Mouse (Mus musculus) stomach, embryonic 15.5 days (tissue): ENCODE data around the gene Cd36. TPM values are rescaled to one million over a fixed set of nuclear protein-coding genes. Genes with fewer than 3 reads are reported as not detected.

Source experiments
- ATAC-seq: fragments of 200-750 bp; cut with Nextera tagmentation; 2 replicates; pipeline ENCODE4 v1.8.0; 2017; ENCODE audit warnings: low read depth, moderate number of reproducible peaks, moderate TSS enrichment; ENCODE audit not compliant: insufficient read depth, low FRiP score
- H3K27ac ChIP-seq: fragments of 300-500 bp; sonication (generic); 2 replicates; pipeline ENCODE4 v1.5.1; 2015; ENCODE audit warnings: mild to moderate bottlenecking, inconsistent platforms
- H3K27me3 ChIP-seq: fragments of 300-500 bp; sonication (generic); replicated peaks from 2 replicates; pipeline ENCODE4 v1.6.1; 2015; ENCODE audit warnings: inconsistent platforms
- H3K36me3 ChIP-seq: fragments of 300-500 bp; sonication (generic); 2 replicates; pipeline ENCODE4 v1.6.1; 2015; ENCODE audit warnings: inconsistent platforms
- H3K4me1 ChIP-seq: fragments of 300-500 bp; sonication (generic); 2 replicates; pipeline ENCODE4 v1.6.1; 2015; ENCODE audit warnings: inconsistent platforms
- H3K4me2 ChIP-seq: fragments of 300-500 bp; sonication (generic); 2 replicates; pipeline ENCODE4 v1.6.1; 2015; ENCODE audit warnings: mild to moderate bottlenecking, inconsistent platforms
- H3K4me3 ChIP-seq: fragments of 300-500 bp; sonication (generic); replicated peaks from 2 replicates; pipeline ENCODE4 v1.5.1; 2015; ENCODE audit warnings: inconsistent platforms
- H3K9ac ChIP-seq: fragments of 300-500 bp; sonication (generic); 2 replicates; pipeline ENCODE4 v1.6.1; 2015; ENCODE audit warnings: inconsistent platforms
- H3K9me3 ChIP-seq: fragments of 300-500 bp; sonication (generic); 2 replicates; pipeline ENCODE4 v1.6.1; 2016; ENCODE audit warnings: inconsistent platforms
- WGBS: fragments of 180-500 bp; shearing (Covaris S2); methylation state at CpG from one replicate; pipeline ENCODE4 v1.1.7; 2015; 5-methylcytosine and 5-hydroxymethylcytosine counted together
- polyA plus RNA-seq: library from polyadenylated mRNA; unstranded; fragments of >200 nt; fragmentation: Nextera tagmentation; extraction: Ambion mirVana; gene quantifications from 2 replicates; pipeline ENCODE4 v1.2.1, GENCODE M21; 2015

Gene Cd36
- polyA plus RNA-seq, 1 experiment from 2014 or later, result 29.7 TPM

DNA sequence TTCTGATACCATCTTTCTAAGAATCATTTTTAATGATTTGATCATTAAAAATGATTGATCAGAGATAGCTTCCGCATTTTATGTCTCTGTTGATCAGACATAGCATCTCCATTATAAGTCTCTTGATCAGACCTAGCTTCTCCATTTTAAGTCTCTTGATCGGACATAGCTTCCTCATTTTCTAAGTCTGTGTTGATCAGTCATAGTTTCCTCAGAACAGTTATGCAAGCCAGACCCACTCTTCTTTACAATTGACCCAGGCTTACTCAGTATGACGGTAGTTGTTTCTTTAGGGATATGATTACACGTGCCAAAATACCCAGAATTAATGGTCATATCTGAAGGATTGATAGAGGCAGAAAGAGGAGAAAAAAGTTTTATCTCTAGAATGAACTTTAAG is 31.3 kb downstream of the Cd36 start:
- H3K4me3 ChIP-seq, result no peak overlapping the region
- H3K9me3 ChIP-seq, result no peaks in the 10 kb centered on the region
- H3K36me3 ChIP-seq, result no peaks in the 10 kb centered on the region
- no peaks in the 10 kb centered on the region for H3K4me1 ChIP-seq
- no peak for ATAC-seq
- H3K27me3 ChIP-seq, result no peaks in the 10 kb centered on the region
- H3K27ac ChIP-seq, result no peak overlapping the region
- H3K4me2 ChIP-seq, result no peak overlapping the region
- no peak overlapping the region for H3K9ac ChIP-seq
- 84% methylated on average over 4 of the region's 4 CpGs for WGBS

DNA sequence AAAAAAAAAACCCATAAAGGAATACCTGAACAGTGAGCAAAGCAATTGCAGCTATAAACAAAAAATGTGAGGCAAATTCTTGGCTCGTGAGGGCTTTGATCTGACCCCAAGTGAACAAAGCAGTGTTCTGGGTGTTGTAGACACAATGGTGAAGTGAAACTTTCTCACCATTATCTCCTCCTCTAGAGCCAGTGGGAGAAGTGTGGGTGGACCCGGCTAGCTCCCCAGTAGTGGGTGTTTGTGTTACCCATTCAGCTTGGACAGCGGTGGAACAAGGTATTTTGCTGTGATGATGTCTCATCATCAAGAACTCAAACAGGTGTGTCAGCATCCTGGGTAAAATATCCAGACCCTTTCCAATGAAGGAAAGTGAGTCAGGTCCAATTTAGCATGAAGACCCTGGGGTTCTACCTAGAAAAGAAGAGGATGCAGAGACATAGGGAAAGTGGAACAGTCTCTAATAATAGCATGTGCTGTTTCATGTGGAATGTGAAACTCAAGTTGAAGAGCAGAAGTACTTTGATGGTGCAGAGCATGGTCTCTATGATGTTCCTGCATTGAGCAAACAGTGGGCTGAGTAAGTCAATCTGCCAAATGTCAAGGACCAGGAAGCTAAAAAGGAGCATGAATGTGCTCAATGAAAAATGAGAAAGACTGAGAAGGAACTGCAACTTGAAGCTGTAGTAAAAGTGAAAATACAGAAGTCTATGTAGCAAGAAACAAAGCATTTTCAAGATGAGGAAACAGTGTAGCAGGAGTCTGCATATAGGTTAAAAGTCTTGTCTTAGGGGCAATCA is 34.3 kb downstream of the Cd36 start:
- no peak for ATAC-seq
- no peaks in the 10 kb centered on the region for H3K27me3 ChIP-seq
- WGBS, result 78% methylated on average over 3 of the region's 3 CpGs
- H3K36me3 ChIP-seq, result no peaks in the 10 kb centered on the region
- H3K27ac ChIP-seq, result no peak overlapping the region
- no peaks in the 10 kb centered on the region for H3K4me1 ChIP-seq
- H3K9me3 ChIP-seq, result no peaks in the 10 kb centered on the region
- H3K4me3 ChIP-seq, result no peak overlapping the region
- H3K9ac ChIP-seq, result no peak overlapping the region
- H3K4me2 ChIP-seq, result no peak overlapping the region

DNA sequence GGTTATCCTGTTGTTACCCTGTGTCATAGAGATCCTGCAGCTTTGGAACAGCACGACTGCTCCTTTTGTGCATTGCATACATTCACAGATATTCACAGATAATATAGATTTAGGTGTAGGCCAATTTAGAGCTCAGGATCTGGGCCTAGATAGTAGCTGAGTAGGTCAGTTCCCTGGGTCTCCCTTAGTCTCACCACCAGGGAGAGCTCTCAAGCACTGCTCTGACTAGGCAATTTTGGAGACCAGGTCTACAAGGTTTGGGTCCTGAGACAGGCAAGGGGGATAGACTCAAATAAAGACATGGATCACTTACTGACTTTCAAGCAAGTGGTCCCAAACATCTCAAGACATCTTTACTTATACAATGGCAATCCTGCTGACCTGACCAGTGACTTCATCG is 38.0 kb downstream of the Cd36 start:
- ATAC-seq, result no peak
- no peaks in the 10 kb centered on the region for H3K4me1 ChIP-seq
- no peaks in the 10 kb centered on the region for H3K36me3 ChIP-seq
- H3K27me3 ChIP-seq, result no peaks in the 10 kb centered on the region
- H3K27ac ChIP-seq, result no peak overlapping the region
- no peak overlapping the region for H3K4me3 ChIP-seq
- no peaks in the 10 kb centered on the region for H3K9me3 ChIP-seq
- no peak overlapping the region for H3K4me2 ChIP-seq
- no peak overlapping the region for H3K9ac ChIP-seq
- WGBS, result 84% methylated on average over 2 of the region's 2 CpGs

DNA sequence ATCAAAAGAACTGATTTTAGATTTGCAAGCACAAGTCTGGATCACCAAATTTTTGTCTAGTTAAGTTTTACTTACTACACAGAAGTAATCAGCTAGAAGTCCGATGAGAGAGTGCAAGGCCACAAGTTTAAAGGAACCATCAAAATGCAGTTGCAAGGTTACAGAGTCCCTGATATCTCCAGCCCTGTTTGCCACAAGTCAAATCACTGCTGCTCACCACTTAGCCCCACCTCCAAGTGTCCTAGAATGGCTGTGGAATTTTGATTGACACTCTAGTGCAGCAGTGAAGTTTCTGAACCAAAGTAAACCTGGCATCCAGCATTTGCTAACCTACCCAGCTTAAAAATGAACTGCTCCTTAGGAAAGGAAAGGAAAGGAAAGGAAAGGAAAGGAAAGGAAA is 39.0 kb downstream of the Cd36 start:
- WGBS, result 58% methylated on average over 1 of the region's 1 CpGs
- Histone ChIP-seq H3K4me2 (no peak overlapping the region), H3K36me3 (no peaks in the 10 kb centered on the region), H3K27ac (no peak overlapping the region), H3K9ac (no peak overlapping the region), H3K4me1 (no peaks in the 10 kb centered on the region), H3K9me3 (no peaks in the 10 kb centered on the region), H3K27me3 (no peaks in the 10 kb centered on the region), H3K4me3 (no peak overlapping the region)
- no peak for ATAC-seq

DNA sequence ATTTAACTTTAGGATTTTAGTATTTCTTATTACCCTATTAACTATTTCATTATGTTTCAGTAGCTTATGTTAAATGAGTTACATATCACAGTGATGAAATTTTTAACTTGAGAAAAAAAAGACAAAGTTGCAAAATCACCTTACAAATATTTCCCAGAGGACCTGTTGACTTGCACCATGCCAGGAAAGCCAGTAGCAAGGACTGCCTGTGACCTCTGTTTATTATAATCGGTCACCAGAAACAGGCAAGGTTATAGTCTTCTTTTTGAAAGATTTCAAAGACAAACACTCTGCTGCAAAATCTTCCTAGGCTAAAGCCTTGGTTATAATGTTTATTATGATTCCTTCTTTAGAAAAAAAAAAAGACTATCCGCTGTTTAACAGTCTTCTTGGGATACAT is 39.9 kb downstream of the Cd36 start:
- H3K27ac ChIP-seq, result no peak overlapping the region
- no peak overlapping the region for H3K4me2 ChIP-seq
- H3K4me1 ChIP-seq, result no peaks in the 10 kb centered on the region
- WGBS, result 81% methylated on average over 2 of the region's 2 CpGs
- H3K36me3 ChIP-seq, result no peaks in the 10 kb centered on the region
- H3K9ac ChIP-seq, result no peak overlapping the region
- ATAC-seq, result no peak
- no peak overlapping the region for H3K4me3 ChIP-seq
- no peaks in the 10 kb centered on the region for H3K27me3 ChIP-seq
- H3K9me3 ChIP-seq, result no peaks in the 10 kb centered on the region

DNA sequence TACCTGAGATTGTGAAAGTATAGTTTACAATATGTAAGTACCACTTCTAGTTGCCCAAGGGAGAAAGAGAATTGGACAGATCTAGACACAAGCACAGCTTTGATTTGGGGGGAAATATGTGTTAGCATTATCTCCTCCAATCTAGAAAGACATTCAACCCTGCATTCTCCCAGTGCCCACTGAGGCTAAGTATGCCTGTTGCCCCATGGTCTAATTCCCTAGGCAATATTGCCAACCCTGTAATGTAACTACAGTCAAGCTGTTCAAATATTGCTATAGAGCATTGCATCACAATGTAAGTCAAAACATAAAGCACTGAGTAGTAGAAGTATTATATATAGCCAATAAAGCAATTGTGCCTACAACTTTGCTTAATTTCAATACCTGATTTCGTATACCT is 40.3 kb downstream of the Cd36 start:
- 80% methylated on average over 1 of the region's 1 CpGs for WGBS
- Histone ChIP-seq H3K4me2 (no peak overlapping the region), H3K27ac (no peak overlapping the region), H3K4me3 (no peak overlapping the region), H3K9ac (no peak overlapping the region), H3K36me3 (no peaks in the 10 kb centered on the region), H3K27me3 (no peaks in the 10 kb centered on the region), H3K9me3 (no peaks in the 10 kb centered on the region), H3K4me1 (no peaks in the 10 kb centered on the region)
- no peak for ATAC-seq

DNA sequence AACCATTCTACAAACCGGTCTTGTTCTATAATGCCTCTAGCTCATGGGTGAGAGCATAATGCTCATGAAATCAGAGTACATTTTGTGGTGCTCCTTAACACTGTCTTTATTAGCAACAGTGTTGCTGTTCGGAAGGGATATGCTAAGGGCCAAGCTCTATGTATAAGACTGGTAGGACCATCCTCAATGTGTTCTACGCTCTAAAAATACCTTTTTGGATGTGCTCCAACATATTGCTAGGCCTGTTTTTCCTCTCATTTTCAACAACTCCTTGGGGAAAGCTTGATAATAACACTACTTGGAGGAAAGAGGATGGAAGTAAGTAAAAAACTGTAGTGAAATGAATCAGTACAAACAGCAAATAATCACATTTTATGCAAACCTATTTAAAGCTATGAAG is 44.7 kb downstream of the Cd36 start:
- H3K4me3 ChIP-seq, result no peak overlapping the region
- ATAC-seq, result no peak
- 79% methylated on average over 3 of the region's 3 CpGs for WGBS
- no peaks in the 10 kb centered on the region for H3K27me3 ChIP-seq
- no peaks in the 10 kb centered on the region for H3K4me1 ChIP-seq
- no peak overlapping the region for H3K27ac ChIP-seq
- no peaks in the 10 kb centered on the region for H3K36me3 ChIP-seq
- H3K4me2 ChIP-seq, result no peak overlapping the region
- no peaks in the 10 kb centered on the region for H3K9me3 ChIP-seq
- no peak overlapping the region for H3K9ac ChIP-seq

DNA sequence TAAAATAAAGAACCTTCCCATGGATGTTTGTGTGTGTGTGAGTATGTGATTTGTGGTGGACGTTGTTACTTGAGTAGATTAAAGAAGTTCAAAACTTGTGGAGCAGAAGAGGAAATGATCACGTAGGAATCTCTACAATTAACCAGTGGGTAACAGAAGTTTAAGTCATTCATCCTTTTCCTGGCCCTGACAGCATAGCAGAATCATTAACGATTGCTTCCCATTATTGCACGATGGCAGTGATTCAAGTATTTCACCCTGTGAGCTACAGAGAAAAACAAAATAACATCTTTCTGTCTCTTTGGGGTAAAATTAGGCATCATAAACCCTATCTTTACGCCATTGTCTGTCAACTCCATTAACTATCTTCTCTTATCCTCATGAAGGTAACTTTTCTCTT is 45.3 kb downstream of the Cd36 start:
- no peak overlapping the region for H3K4me2 ChIP-seq
- H3K4me1 ChIP-seq, result no peaks in the 10 kb centered on the region
- H3K27ac ChIP-seq, result no peak overlapping the region
- no peaks in the 10 kb centered on the region for H3K27me3 ChIP-seq
- H3K4me3 ChIP-seq, result no peak overlapping the region
- H3K9me3 ChIP-seq, result no peaks in the 10 kb centered on the region
- H3K9ac ChIP-seq, result no peak overlapping the region
- no peak for ATAC-seq
- 68% methylated on average over 5 of the region's 5 CpGs for WGBS
- H3K36me3 ChIP-seq, result no peaks in the 10 kb centered on the region

DNA sequence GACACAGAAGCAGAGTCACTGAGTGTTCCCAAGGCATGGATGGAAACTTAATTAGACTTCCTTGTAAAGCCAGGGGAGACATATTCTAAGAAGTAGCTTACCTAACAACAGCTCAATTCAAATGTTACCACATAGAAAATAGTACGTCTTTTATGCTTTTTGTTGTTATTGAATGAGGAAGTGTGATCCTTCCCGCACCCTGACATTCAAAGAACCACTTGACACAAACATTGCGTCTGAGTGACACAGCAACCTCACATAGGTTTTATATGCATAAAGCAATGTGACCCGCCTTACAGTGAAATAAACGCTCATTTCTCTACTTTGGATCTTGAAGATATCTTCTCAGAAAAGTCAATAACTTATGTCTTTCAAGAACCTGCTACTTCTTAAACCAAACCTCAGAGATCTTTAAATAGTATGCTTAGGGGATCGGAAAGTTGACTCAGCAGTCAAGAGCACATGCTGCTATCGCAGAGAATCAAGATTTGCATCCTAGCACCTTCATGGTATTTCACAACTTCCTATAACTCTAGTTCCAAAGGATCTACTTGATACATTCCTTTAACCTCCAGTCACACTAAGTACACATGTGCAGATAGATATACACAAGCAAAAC is 46.4 kb downstream of the Cd36 start:
- 84% methylated on average over 7 of the region's 7 CpGs for WGBS
- Histone ChIP-seq H3K27me3 (no peaks in the 10 kb centered on the region), H3K9me3 (no peaks in the 10 kb centered on the region), H3K4me1 (no peaks in the 10 kb centered on the region), H3K27ac (no peak overlapping the region), H3K4me3 (no peak overlapping the region), H3K4me2 (no peak overlapping the region), H3K36me3 (no peaks in the 10 kb centered on the region), H3K9ac (no peak overlapping the region)
- no peak for ATAC-seq

DNA sequence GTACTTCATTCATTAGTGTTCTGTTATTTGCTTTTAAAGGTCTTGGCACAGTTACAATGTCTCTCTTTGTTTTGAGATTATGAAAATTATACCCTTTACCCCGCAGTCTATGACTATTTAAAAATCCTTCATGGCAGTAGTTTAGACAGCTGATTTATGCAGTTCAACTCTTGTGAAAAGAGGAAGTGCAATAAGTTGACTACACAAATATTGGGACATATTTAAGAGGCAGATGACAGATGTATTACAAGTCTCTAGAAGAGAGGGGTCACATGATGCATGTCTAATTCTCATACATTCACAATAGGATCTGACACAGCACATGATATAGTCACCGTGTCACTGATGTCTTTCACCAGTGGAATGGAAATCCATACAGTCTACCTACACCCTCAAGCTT is 49.1 kb downstream of the Cd36 start:
- no peak overlapping the region for H3K4me2 ChIP-seq
- no peaks in the 10 kb centered on the region for H3K9me3 ChIP-seq
- H3K27ac ChIP-seq, result no peak overlapping the region
- WGBS, result 69% methylated on average over 2 of the region's 2 CpGs
- H3K4me3 ChIP-seq, result no peak overlapping the region
- no peaks in the 10 kb centered on the region for H3K36me3 ChIP-seq
- no peak overlapping the region for H3K9ac ChIP-seq
- H3K4me1 ChIP-seq, result no peaks in the 10 kb centered on the region
- H3K27me3 ChIP-seq, result no peaks in the 10 kb centered on the region
- no peak for ATAC-seq

DNA sequence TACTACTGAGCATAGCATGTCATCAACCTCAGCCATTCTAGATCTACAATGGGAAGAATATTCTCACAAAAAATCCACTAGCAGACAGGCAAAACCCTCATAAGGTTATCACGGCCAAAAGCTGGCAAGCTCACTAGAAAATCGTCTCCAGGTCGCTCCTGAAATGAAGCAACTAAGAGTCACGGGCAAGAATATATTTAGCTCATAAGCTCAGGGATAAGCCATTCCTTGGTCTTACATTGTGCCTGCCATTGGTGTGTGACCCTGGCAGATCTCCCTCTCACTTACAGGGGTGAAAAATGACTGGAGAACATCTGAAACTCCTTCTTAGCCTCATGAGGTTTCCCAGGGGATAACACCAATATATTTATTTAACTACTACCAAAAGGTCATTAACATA is 52.2 kb downstream of the Cd36 start:
- H3K9ac ChIP-seq, result no peak overlapping the region
- no peaks in the 10 kb centered on the region for H3K9me3 ChIP-seq
- H3K4me3 ChIP-seq, result no peak overlapping the region
- H3K27me3 ChIP-seq, result no peaks in the 10 kb centered on the region
- no peaks in the 10 kb centered on the region for H3K36me3 ChIP-seq
- no peak for ATAC-seq
- no peak overlapping the region for H3K27ac ChIP-seq
- WGBS, result 67% methylated on average over 4 of the region's 4 CpGs
- no peaks in the 10 kb centered on the region for H3K4me1 ChIP-seq
- no peak overlapping the region for H3K4me2 ChIP-seq

DNA sequence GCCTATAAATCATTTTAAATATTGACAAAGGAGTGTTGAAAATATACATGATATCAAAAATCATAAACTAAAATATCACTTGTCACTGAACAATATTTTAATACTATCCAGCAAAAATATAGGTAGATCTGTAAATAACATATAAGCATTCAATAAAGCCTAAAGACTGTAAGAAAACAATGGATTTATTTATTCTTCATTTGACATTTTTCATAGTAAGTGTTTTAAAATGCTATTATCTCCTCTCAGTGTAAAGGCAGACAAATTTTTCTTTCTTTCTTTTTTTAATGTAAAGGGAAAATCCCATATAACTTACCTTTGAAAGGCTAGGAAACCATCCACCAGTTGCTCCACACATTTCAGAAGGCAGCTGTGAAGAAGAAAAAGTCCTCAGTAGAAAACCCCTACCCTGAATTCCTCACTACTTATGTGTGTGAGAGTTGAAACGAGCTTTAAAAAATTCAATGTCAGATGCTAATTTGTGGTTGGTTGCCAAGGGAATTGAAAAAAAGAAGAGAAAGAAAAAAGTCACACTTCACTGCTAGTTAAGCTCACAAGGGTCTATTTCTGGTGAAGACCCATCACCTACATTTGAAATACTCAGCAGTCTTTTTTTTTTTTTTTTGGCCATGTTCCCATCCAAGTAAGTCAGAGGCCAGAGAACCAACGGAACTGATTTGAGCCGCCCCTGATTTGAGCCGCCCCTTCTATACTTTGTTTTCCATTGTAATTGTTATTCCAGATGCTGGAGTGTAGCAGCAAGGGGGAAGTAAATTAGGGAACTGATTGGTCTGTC is 53.1 kb downstream of the Cd36 start:
- Histone ChIP-seq H3K9me3 (no peaks in the 10 kb centered on the region), H3K27ac (no peak overlapping the region), H3K4me3 (no peak overlapping the region), H3K36me3 (no peaks in the 10 kb centered on the region), H3K4me1 (no peaks in the 10 kb centered on the region), H3K9ac (no peak overlapping the region), H3K27me3 (no peaks in the 10 kb centered on the region), H3K4me2 (no peak overlapping the region)
- 43% methylated on average over 4 of the region's 4 CpGs for WGBS
- ATAC-seq, result no peak
